In genomic region chr19:42151990-42152389, GRCm38 (mm10) we compare ENCODE assay signal across 8 mouse cellular contexts. TPM values are rescaled to one million over a fixed set of nuclear protein-coding genes. Genes with fewer than 3 reads are reported as not detected.
DNase-seq lines count a peak whose midpoint lies in the region; ATAC-seq and TF ChIP-seq lines count a peak whose summit lies in the region.

No protein-coding gene starts in this region.

- no peaks in the 10 kb centered on the region for H3K9me3 ChIP-seq in heart, embryonic 12.5 days (replicated peaks)
- H3K9me3 ChIP-seq in liver, embryonic 15.5 days (replicated peaks), result no peaks in the 10 kb centered on the region

- peak; percentile 81 for TF ChIP-seq CTCF in bone marrow, adult 2 months (IDR thresholded peaks at IDR 0.05; ENCODE audit: control insufficient read depth, insufficient read depth, low read length)
- peak; percentile 35; the same call in 1 of the 2 replicates for TF ChIP-seq CTCF in embryonic fibroblast, embryonic 13.5 days (IDR thresholded peaks at IDR 0.05; ENCODE audit: borderline replicate concordance, insufficient read depth, low read length)

- H3K36me3 ChIP-seq in heart, embryonic 12.5 days, result peaks cover 12% of the 10 kb centered on the region
- H3K36me3 ChIP-seq in liver, embryonic 15.5 days (replicated peaks), result no peaks in the 10 kb centered on the region

- H3K4me3 ChIP-seq in bone marrow, adult 2 months (replicated peaks; ENCODE audit: control insufficient read depth, low read depth, low read length), result no peak overlapping the region
- no peak overlapping the region for H3K4me3 ChIP-seq in embryonic fibroblast, embryonic 13.5 days (ENCODE audit: insufficient read depth, low read length)
- no peak overlapping the region for H3K4me3 ChIP-seq in heart, embryonic 12.5 days
- H3K4me3 ChIP-seq in liver, embryonic 15.5 days (replicated peaks), result no peak overlapping the region

- DNase-seq in CD8-positive naive resting alpha-beta T cell, adult 2 months (ENCODE audit: low read depth in 2 of 2, low spot score in 2 of 2), result peak; percentile 69 to 73
- DNase-seq in large intestine, adult 2 months (ENCODE audit: low read depth, low spot score), result peak; percentile 62
- DNase-seq in ovary, postnatal 14 days (ENCODE audit: low spot score), result peak; percentile 85
- peak; percentile 71 for DNase-seq in thymus, postnatal 0 days (ENCODE audit: low spot score)

- no peak overlapping the region for H3K4me2 ChIP-seq in heart, embryonic 12.5 days
- no peak overlapping the region for H3K4me2 ChIP-seq in liver, embryonic 15.5 days

- no peak overlapping the region for H3K27ac ChIP-seq in bone marrow, adult 2 months (ENCODE audit: control insufficient read depth, insufficient read depth, low read depth, low read length, poor library complexity)
- no peak overlapping the region for H3K27ac ChIP-seq in embryonic fibroblast, embryonic 13.5 days (ENCODE audit: insufficient read depth, low read length)
- peak overlapping the region; percentile 1; the same call in 1 of the 2 replicates for H3K27ac ChIP-seq in heart, embryonic 12.5 days (ENCODE audit: poor library complexity, severe bottlenecking)
- H3K27ac ChIP-seq in liver, embryonic 15.5 days (replicated peaks), result no peak overlapping the region

- H3K4me1 ChIP-seq in bone marrow, adult 2 months (ENCODE audit: control insufficient read depth, insufficient read depth, low read length), result peaks cover 2% of the 10 kb centered on the region; the same call in 1 of the 2 replicates
- peaks cover 15% of the 10 kb centered on the region; the same call in 1 of the 2 replicates for H3K4me1 ChIP-seq in embryonic fibroblast, embryonic 13.5 days (ENCODE audit: control insufficient read depth, insufficient read depth, low read length)
- H3K4me1 ChIP-seq in heart, embryonic 12.5 days (replicated peaks), result peaks cover 39% of the 10 kb centered on the region
- H3K4me1 ChIP-seq in liver, embryonic 15.5 days (replicated peaks), result peaks cover 44% of the 10 kb centered on the region

- no peak overlapping the region for H3K9ac ChIP-seq in heart, embryonic 12.5 days
- no peak overlapping the region for H3K9ac ChIP-seq in liver, embryonic 15.5 days

- 16% methylated on average over 6 of the region's 6 CpGs for WGBS in bone marrow, adult 2 months
- 5% methylated on average over 6 of the region's 6 CpGs for WGBS in heart, embryonic 12.5 days
- WGBS in large intestine, adult 2 months, result 3% methylated on average over 6 of the region's 6 CpGs
- 8% methylated on average over 6 of the region's 6 CpGs for WGBS in liver, embryonic 15.5 days (ENCODE audit: insufficient replicate concordance)

- TF ChIP-seq POLR2A in bone marrow, adult 2 months (IDR thresholded peaks at IDR 0.05; ENCODE audit: borderline replicate concordance, control insufficient read depth, low read depth, low read length), result no peak
- TF ChIP-seq POLR2A in embryonic fibroblast, embryonic 13.5 days (IDR thresholded peaks at IDR 0.05; ENCODE audit: low read depth, low read length), result 0 out of 2 replicates have a peak, but pooled peaks have one; percentile 2

- ATAC-seq in heart, embryonic 12.5 days (ENCODE audit: insufficient number of reproducible peaks, low FRiP score), result no peak
- 0 out of 2 replicates have a peak, but pooled peaks have one; percentile 26 for ATAC-seq in liver, embryonic 15.5 days (ENCODE audit: insufficient read depth)

- H3K27me3 ChIP-seq in heart, embryonic 12.5 days (replicated peaks), result no peaks in the 10 kb centered on the region
- peaks cover 38% of the 10 kb centered on the region for H3K27me3 ChIP-seq in liver, embryonic 15.5 days

RNA-seq across cellular contexts. Expression of gene Marveld1, which starts 4.8 kb away (rescaled TPM):
- polyA plus RNA-seq in bone marrow, adult 2 months (2011; ENCODE audit: insufficient read depth, insufficient read length, low replicate concordance, missing spikeins), result 8.4 and 16.9 TPM in 2 replicates
- 64.5 and 68.2 TPM in 2 replicates for polyA plus RNA-seq in embryonic fibroblast, embryonic 13.5 days (2011; ENCODE audit: insufficient read length, low read depth, missing spikeins)
- polyA plus RNA-seq in heart, embryonic 12.5 days (2016; fragmentation: Nextera tagmentation; extraction: Ambion mirVana), result 16.1 and 19.9 TPM in 2 replicates
- 41.8 and 46.9 TPM in 2 replicates for polyA plus RNA-seq in large intestine, adult 2 months (2012; rRNA removed)
- polyA plus RNA-seq in liver, embryonic 15.5 days (2015; fragmentation: Nextera tagmentation; extraction: Ambion mirVana), result 3.2 and 4.7 TPM in 2 replicates
- polyA plus RNA-seq in thymus, postnatal 0 days (2015; fragmentation: Nextera tagmentation; extraction: Ambion mirVana), result 3.4 and 5.3 TPM in 2 replicates

RNA-seq across cellular contexts. Expression of gene Zfyve27, which starts 11.8 kb away (rescaled TPM):
- 20.8 and 53.1 TPM in 2 replicates for polyA plus RNA-seq in bone marrow, adult 2 months (2011; ENCODE audit: insufficient read depth, insufficient read length, low replicate concordance, missing spikeins)
- polyA plus RNA-seq in embryonic fibroblast, embryonic 13.5 days (2011; ENCODE audit: insufficient read length, low read depth, missing spikeins), result 13.3 and 15.4 TPM in 2 replicates
- 27.2 and 27.7 TPM in 2 replicates for polyA plus RNA-seq in heart, embryonic 12.5 days (2016; fragmentation: Nextera tagmentation; extraction: Ambion mirVana)
- 28.1 and 33.1 TPM in 2 replicates for polyA plus RNA-seq in large intestine, adult 2 months (2012; rRNA removed)
- 8.8 and 10.1 TPM in 2 replicates for polyA plus RNA-seq in liver, embryonic 15.5 days (2015; fragmentation: Nextera tagmentation; extraction: Ambion mirVana)
- 26.7 and 31.4 TPM in 2 replicates for polyA plus RNA-seq in thymus, postnatal 0 days (2015; fragmentation: Nextera tagmentation; extraction: Ambion mirVana)

RNA-seq across cellular contexts. Expression of gene Avpi1, which starts 23.1 kb away (rescaled TPM):
- polyA plus RNA-seq in bone marrow, adult 2 months (2011; ENCODE audit: insufficient read depth, insufficient read length, low replicate concordance, missing spikeins), result 2.9 TPM in 1 of 2 replicates, not detected in the other
- 18.4 TPM in 2 replicates for polyA plus RNA-seq in embryonic fibroblast, embryonic 13.5 days (2011; ENCODE audit: insufficient read length, low read depth, missing spikeins)
- 26.2 and 26.4 TPM in 2 replicates for polyA plus RNA-seq in heart, embryonic 12.5 days (2016; fragmentation: Nextera tagmentation; extraction: Ambion mirVana)
- 6.1 and 7.8 TPM in 2 replicates for polyA plus RNA-seq in large intestine, adult 2 months (2012; rRNA removed)
- polyA plus RNA-seq in liver, embryonic 15.5 days (2015; fragmentation: Nextera tagmentation; extraction: Ambion mirVana), result 19.9 and 25.0 TPM in 2 replicates
- 20.6 and 21.3 TPM in 2 replicates for polyA plus RNA-seq in thymus, postnatal 0 days (2015; fragmentation: Nextera tagmentation; extraction: Ambion mirVana)

RNA-seq across cellular contexts. Expression of gene Sfrp5, which starts 50.1 kb away (rescaled TPM):
- polyA plus RNA-seq in bone marrow, adult 2 months (2011; ENCODE audit: insufficient read depth, insufficient read length, low replicate concordance, missing spikeins), result not detected in 2 replicates
- not detected in 2 replicates for polyA plus RNA-seq in embryonic fibroblast, embryonic 13.5 days (2011; ENCODE audit: insufficient read length, low read depth, missing spikeins)
- polyA plus RNA-seq in heart, embryonic 12.5 days (2016; fragmentation: Nextera tagmentation; extraction: Ambion mirVana), result 5.4 and 5.9 TPM in 2 replicates
- 3.3 and 4.2 TPM in 2 replicates for polyA plus RNA-seq in large intestine, adult 2 months (2012; rRNA removed)
- polyA plus RNA-seq in liver, embryonic 15.5 days (2015; fragmentation: Nextera tagmentation; extraction: Ambion mirVana), result 0.12 TPM in 1 of 2 replicates, not detected in the other
- 0.36 and 0.49 TPM in 2 replicates for polyA plus RNA-seq in thymus, postnatal 0 days (2015; fragmentation: Nextera tagmentation; extraction: Ambion mirVana)
